ENCODE assay signal across 8 mouse cellular contexts in the genomic region with DNA sequence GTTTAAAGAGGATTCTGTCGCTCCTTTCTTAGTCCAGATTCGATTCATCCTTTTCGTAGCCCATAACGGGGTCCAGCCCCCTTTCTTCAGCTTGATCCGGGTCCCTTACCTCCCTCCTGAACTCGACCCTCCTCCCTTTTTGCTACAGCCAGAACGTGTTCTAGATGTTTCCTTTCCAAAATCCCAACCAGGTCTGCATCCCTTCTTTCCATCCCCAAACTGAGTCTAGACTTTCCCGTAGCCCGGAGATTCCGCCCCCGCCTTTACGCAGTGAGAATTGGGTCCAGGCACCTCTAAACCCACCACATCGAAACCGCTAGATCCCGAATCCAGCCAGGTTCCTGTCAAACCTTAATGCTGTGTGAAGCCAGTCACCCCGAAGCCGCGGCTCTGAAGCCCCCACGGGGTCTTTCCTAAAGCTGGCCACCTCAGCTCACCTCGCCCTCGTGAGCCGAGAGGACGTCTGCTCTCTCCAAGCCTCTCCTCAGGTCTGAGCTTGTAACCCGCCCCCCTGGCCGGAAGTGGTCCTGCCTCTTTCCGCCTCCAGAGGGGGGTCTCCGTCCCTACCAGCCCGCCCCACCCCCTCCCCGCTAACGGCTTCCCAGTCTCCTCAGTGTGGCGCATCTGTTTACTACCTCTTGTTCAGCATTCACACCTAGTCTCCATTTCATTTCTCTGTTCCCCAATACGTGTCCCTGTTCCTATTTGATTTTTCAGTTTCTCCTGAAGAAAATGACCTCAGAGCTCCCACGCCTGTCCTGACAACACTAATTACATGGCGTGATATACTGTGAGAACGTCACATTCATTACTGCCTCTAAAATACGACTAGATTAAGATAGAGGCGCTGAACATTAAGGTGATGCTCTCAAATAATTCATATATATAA. TPM values are rescaled to one million over a fixed set of nuclear protein-coding genes. Genes with fewer than 3 reads are reported as not detected.
DNase-seq lines count a peak whose midpoint lies in the region; ATAC-seq and TF ChIP-seq lines count a peak whose summit lies in the region.

TSS of gene Tro (minus strand) at position 676 of the 889 bp plus-strand sequence.

- peak within 1 kb of the TSS; percentile 37 for H3K4me3 ChIP-seq in lung, adult 2 months (replicated peaks; ENCODE audit: extremely low read depth, low read depth, low read length)
- peak within 1 kb of the TSS; percentile 56 for H3K4me3 ChIP-seq in heart, embryonic 12.5 days
- H3K4me3 ChIP-seq in midbrain, embryonic 12.5 days = peak within 1 kb of the TSS; percentile 56
- H3K4me3 ChIP-seq in testis, adult 2 months (ENCODE audit: control insufficient read depth, low read depth, low read length) = peak within 1 kb of the TSS; percentile 74

- TF ChIP-seq POLR2A in lung, adult 2 months (IDR thresholded peaks at IDR 0.05; ENCODE audit: borderline replicate concordance, extremely low read depth, low read depth, low read length) = no peak
- peak; percentile 10; the same call in 1 of the 2 replicates for TF ChIP-seq POLR2A in testis, adult 2 months (IDR thresholded peaks at IDR 0.05; ENCODE audit: control insufficient read depth, low read depth, low read length)

- no peaks in the 10 kb centered on the region for H3K4me1 ChIP-seq in lung, adult 2 months (ENCODE audit: control insufficient read depth, insufficient read depth, low read length)
- H3K4me1 ChIP-seq in heart, embryonic 12.5 days (replicated peaks) = 0 out of 2 replicates have a peak, but pooled peaks cover 3% of the 10 kb centered on the region
- H3K4me1 ChIP-seq in midbrain, embryonic 12.5 days = no peaks in the 10 kb centered on the region
- H3K4me1 ChIP-seq in testis, adult 2 months (ENCODE audit: control insufficient read depth, insufficient read depth, low read length) = no peaks in the 10 kb centered on the region; the same call in 1 of the 2 replicates

- peak; percentile 83 for ATAC-seq in heart, embryonic 12.5 days (ENCODE audit: insufficient number of reproducible peaks, low FRiP score)
- peak; percentile 96 for ATAC-seq in midbrain, embryonic 12.5 days (ENCODE audit: low FRiP score, low read depth)

- H3K27ac ChIP-seq in heart, embryonic 12.5 days (ENCODE audit: poor library complexity, severe bottlenecking) = peak within 1 kb of the TSS; percentile 41; the same call in 1 of the 2 replicates
- peak within 1 kb of the TSS; percentile 66 for H3K27ac ChIP-seq in midbrain, embryonic 12.5 days (replicated peaks)
- peak within 1 kb of the TSS; percentile 65; the same call in 1 of the 2 replicates for H3K27ac ChIP-seq in testis, adult 2 months (ENCODE audit: control insufficient read depth, insufficient read depth, low read depth, low read length)

- peak within 1 kb of the TSS; percentile 79 for H3K9ac ChIP-seq in heart, embryonic 12.5 days
- H3K9ac ChIP-seq in midbrain, embryonic 12.5 days (replicated peaks) = peak within 1 kb of the TSS; percentile 59

- WGBS in lung, adult 2 months = 31% methylated on average over 37 of the region's 37 CpGs
- 23% methylated on average over 37 of the region's 37 CpGs for WGBS in heart, embryonic 12.5 days
- WGBS in midbrain, embryonic 12.5 days = 21% methylated on average over 37 of the region's 37 CpGs

- H3K27me3 ChIP-seq in heart, embryonic 12.5 days (replicated peaks) = no peaks in the 10 kb centered on the region
- H3K27me3 ChIP-seq in midbrain, embryonic 12.5 days = no peaks in the 10 kb centered on the region
- no peaks in the 10 kb centered on the region for H3K27me3 ChIP-seq in testis, adult 2 months (ENCODE audit: control insufficient read depth, insufficient read depth, low read length)

- H3K36me3 ChIP-seq in heart, embryonic 12.5 days = peaks cover 25% of the 10 kb centered on the region
- peaks cover 29% of the 10 kb centered on the region for H3K36me3 ChIP-seq in midbrain, embryonic 12.5 days
- no peaks in the 10 kb centered on the region for H3K36me3 ChIP-seq in testis, adult 2 months (ENCODE audit: control insufficient read depth, insufficient read depth, low read length)

- no peak for DNase-seq in lung, adult 2 months
- DNase-seq in lung, postnatal 36 days = no peak
- DNase-seq in cerebellum, postnatal 25 days = peak; percentile 73 to 80
- peak; percentile 38 to 66 for DNase-seq in layer of hippocampus, postnatal 10 days (ENCODE audit: low spot score in 2 of 2)
- DNase-seq in urinary bladder, postnatal 25 days (ENCODE audit: low spot score) = no peak

- peak within 1 kb of the TSS; percentile 71 for H3K4me2 ChIP-seq in heart, embryonic 12.5 days
- H3K4me2 ChIP-seq in midbrain, embryonic 12.5 days (replicated peaks) = peak within 1 kb of the TSS; percentile 50

- no peak for TF ChIP-seq CTCF in lung, adult 2 months (IDR thresholded peaks at IDR 0.05; ENCODE audit: insufficient read depth, low read length)
- TF ChIP-seq CTCF in testis, adult 2 months (IDR thresholded peaks at IDR 0.05; ENCODE audit: control insufficient read depth, insufficient read depth, insufficient replicate concordance, low read depth, low read length) = no peak

- no peaks in the 10 kb centered on the region for H3K9me3 ChIP-seq in heart, embryonic 12.5 days (replicated peaks)
- no peaks in the 10 kb centered on the region for H3K9me3 ChIP-seq in midbrain, embryonic 12.5 days

RNA-seq across cellular contexts. Expression of gene Tro, which starts in this region (rescaled TPM):
- 1.3 and 1.6 TPM in 2 replicates for polyA plus RNA-seq in lung, adult 2 months (2012; rRNA removed)
- polyA plus RNA-seq in heart, embryonic 12.5 days (2016; fragmentation: Nextera tagmentation; extraction: Ambion mirVana) = 30.1 and 30.7 TPM in 2 replicates
- 100 to 1,000 TPM; 146 to 159 TPM for total RNA-seq in layer of hippocampus, postnatal 10 days (2021)
- 54.3 and 66.7 TPM in 2 replicates for polyA plus RNA-seq in midbrain, embryonic 12.5 days (2016; fragmentation: Nextera tagmentation; extraction: Ambion mirVana)
- 1.9 TPM in 2 replicates for polyA plus RNA-seq in testis, adult 2 months (2012; rRNA removed)

Comparison
In these comparisons a context has a peak if more than half of its experiments do, and no peak if none do; other contexts are left out.
1. RNA of gene Tro (polyA plus RNA-seq): 54.3 to 66.7 TPM in midbrain, embryonic 12.5 days and 30.1 to 30.7 TPM in heart, embryonic 12.5 days; 1.9 TPM in testis, adult 2 months and 1.3 to 1.6 TPM in lung, adult 2 months; every median in the first group is over 10 times any median in the second.
2. DNase-seq: peak in cerebellum, postnatal 25 days (2 of 2) and layer of hippocampus, postnatal 10 days (2 of 2); none in lung, adult 2 months (single experiment), lung, postnatal 36 days (single experiment) and urinary bladder, postnatal 25 days (single experiment).
3. Peak in every context shown above with its lines, with median percentiles within 50 percentile points of each other: H3K4me3 ChIP-seq and H3K27ac ChIP-seq.